Mouse (Mus musculus) embryonic facial prominence, embryonic 11.5 days (tissue): ENCODE data around the gene Rrnad1. TPM values are rescaled to one million over a fixed set of nuclear protein-coding genes. Genes with fewer than 3 reads are reported as not detected.

Experiments used
- ATAC-seq: fragments of 200-750 bp; cut with Nextera tagmentation; replicated peaks from 2 replicates; pipeline ENCODE4 v1.8.0; 2017; ENCODE audit warnings: low read depth; ENCODE audit not compliant: insufficient number of reproducible peaks, low FRiP score, low TSS enrichment
- DNase-seq: peaks from one replicate; pipeline ENCODE4 v3.0.0-alpha.2; 2015; ENCODE audit warnings: low spot score
- H3K27ac ChIP-seq: fragments of 300-500 bp; sonication (generic); replicated peaks from 2 replicates; pipeline ENCODE4 v1.5.1; 2014; ENCODE audit warnings: mild to moderate bottlenecking, low read depth, low read length, control low read depth
- H3K27me3 ChIP-seq: fragments of 300-500 bp; sonication (generic); 2 replicates; pipeline ENCODE4 v1.6.1; 2014; ENCODE audit warnings: mild to moderate bottlenecking, low read length, moderate library complexity, mixed read lengths; ENCODE audit not compliant: control insufficient read depth, insufficient read depth
- H3K36me3 ChIP-seq: fragments of 300-500 bp; sonication (generic); replicated peaks from 2 replicates; pipeline ENCODE4 v1.6.1; 2014; ENCODE audit warnings: low read depth, mild to moderate bottlenecking, low read length, moderate library complexity, mixed read lengths; ENCODE audit not compliant: control insufficient read depth, insufficient read depth
- H3K4me1 ChIP-seq: fragments of 300-500 bp; sonication (generic); 2 replicates; pipeline ENCODE4 v1.6.1; 2014; ENCODE audit warnings: low read length, mixed read lengths; ENCODE audit not compliant: control insufficient read depth, insufficient read depth
- H3K4me2 ChIP-seq: fragments of 300-500 bp; sonication (generic); 2 replicates; pipeline ENCODE4 v1.6.1; 2014; ENCODE audit warnings: low read depth, mild to moderate bottlenecking, control low read depth, low read length, moderate library complexity
- H3K4me3 ChIP-seq: fragments of 300-500 bp; sonication (generic); 2 replicates; pipeline ENCODE4 v1.5.1; 2014; ENCODE audit warnings: low read depth, low read length, control low read depth
- H3K9ac ChIP-seq: fragments of 300-500 bp; sonication (generic); replicated peaks from 2 replicates; pipeline ENCODE4 v1.6.1; 2014; ENCODE audit warnings: mild to moderate bottlenecking, control low read depth, low read length
- H3K9me3 ChIP-seq: fragments of 300-500 bp; sonication (generic); replicated peaks from 2 replicates; pipeline ENCODE4 v1.6.1; 2016; ENCODE audit warnings: mild to moderate bottlenecking, low read length, inconsistent platforms, mixed read lengths; ENCODE audit not compliant: control insufficient read depth
- WGBS: fragments of 180-500 bp; shearing (Covaris S2); extraction: QIAGEN DNeasy Blood & Tissue Kit; methylation state at CpG from one replicate; pipeline ENCODE4 v1.1.7; 2014; 5-methylcytosine and 5-hydroxymethylcytosine counted together
- polyA plus RNA-seq: library from polyadenylated mRNA; unstranded; fragments of >200 nt; fragmentation: Nextera tagmentation; extraction: Ambion mirVana; gene quantifications from 2 replicates; pipeline ENCODE4 v1.2.1, GENCODE M21; 2014

Rrnad1 gene
- polyA plus RNA-seq, 1 experiment from 2014 or later = 13.5 TPM

DNA sequence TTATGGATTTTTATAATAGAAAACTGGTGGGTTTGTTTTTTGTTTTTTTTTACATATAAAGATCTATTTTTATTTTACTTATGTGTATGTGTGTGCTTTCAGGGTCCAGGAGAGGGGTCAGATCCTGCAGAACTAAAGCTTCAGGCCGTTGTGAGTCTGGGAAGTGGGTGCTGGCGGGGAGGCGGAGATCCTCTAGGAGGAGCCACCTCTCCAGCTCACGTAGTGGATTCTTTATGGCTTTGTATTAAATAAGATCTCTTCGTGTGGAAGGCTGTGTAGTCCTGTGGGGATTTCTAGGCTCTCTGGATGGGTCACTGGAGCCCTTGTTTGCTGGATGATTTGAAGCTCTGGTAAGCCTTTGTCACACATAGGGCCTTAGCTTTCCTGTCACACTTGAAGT, 10.1 kb upstream of the Rrnad1 start:
- H3K9ac ChIP-seq = no peak overlapping the region
- DNase-seq = no peak
- no peak overlapping the region for H3K4me2 ChIP-seq
- WGBS = 69% methylated on average over 5 of the region's 5 CpGs
- H3K27ac ChIP-seq = no peak overlapping the region
- no peaks in the 10 kb centered on the region for H3K27me3 ChIP-seq
- no peak overlapping the region for H3K4me3 ChIP-seq
- H3K9me3 ChIP-seq = no peaks in the 10 kb centered on the region
- peaks cover 9% of the 10 kb centered on the region for H3K36me3 ChIP-seq
- ATAC-seq = no peak
- H3K4me1 ChIP-seq = peaks cover 12% of the 10 kb centered on the region

DNA sequence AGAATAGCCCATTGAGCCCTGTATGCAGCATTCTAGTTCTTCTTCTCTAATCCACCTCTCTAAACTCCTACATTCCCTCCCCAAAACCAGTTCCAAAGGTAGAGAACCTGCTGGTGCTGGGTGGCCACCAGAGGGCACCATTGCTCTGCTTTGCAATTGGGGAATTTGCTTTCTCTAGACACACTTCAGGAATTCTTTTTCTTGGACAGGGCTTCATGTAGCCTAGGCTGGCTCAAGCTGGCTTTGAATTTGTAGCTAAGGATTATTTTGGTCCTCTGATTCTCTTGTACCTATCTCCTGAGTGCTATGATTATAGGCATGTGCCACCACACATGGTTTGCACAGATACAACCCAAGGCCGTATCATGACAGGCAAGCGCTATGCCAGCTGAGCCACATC, 5.3 kb upstream of the Rrnad1 start:
- 94% methylated on average over 2 of the region's 2 CpGs for WGBS
- peak; percentile 92 for DNase-seq
- Histone ChIP-seq H3K9me3 (no peaks in the 10 kb centered on the region), H3K4me1 (no peaks in the 10 kb centered on the region), H3K4me3 (no peak overlapping the region), H3K36me3 (peaks cover 8% of the 10 kb centered on the region), H3K4me2 (no peak overlapping the region), H3K9ac (no peak overlapping the region), H3K27me3 (no peaks in the 10 kb centered on the region), H3K27ac (no peak overlapping the region)
- peak; percentile 32; the same call in 1 of the 2 replicates for ATAC-seq

DNA sequence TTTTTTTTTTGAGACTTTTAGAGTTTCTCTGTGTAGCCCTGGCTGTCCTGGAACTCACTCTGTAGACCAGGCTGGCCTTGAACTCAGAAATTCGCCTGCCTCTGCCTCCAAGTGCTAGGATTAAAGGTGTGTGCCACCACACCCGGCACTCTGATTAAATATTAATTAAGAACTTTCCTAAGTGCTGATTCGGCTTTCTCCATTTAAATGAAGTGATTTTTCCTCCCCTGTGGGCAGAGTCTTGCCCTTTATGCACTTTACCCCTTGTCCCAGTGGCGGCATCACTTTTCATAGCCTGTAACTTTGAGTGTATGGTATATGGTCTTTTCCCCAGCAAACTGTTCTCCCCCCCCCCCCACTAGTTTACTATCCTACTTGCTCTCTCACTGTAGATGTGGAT, 4.7 kb upstream of the Rrnad1 start:
- WGBS = 86% methylated on average over 4 of the region's 4 CpGs
- no peaks in the 10 kb centered on the region for H3K4me1 ChIP-seq

DNA sequence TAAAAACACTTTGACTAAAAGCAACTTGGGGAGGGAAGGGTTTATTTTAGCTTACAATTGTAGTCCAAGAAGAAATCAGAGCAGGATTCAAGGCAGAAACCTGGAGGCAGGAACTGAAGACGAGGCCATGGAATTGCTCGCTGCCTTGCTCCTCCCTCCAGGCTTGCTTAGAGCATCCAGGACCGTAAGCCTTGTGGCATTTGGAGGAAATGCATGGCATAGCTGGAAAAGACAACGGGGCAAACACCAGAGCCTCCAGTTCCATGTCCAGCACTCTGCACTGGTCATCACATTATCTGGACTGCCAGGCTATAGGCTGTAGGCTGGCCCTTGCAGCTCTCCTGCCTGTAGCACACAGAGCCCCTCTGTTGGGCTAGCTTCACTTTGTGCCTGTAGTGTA, 4.0 kb upstream of the Rrnad1 start:
- Histone ChIP-seq H3K4me3 (no peak overlapping the region), H3K36me3 (peaks cover 8% of the 10 kb centered on the region), H3K27me3 (no peaks in the 10 kb centered on the region), H3K9me3 (no peaks in the 10 kb centered on the region), H3K4me2 (no peak overlapping the region), H3K27ac (no peak overlapping the region), H3K4me1 (no peaks in the 10 kb centered on the region), H3K9ac (no peak overlapping the region)
- WGBS = 72% methylated on average over 4 of the region's 4 CpGs
- no peak for DNase-seq
- no peak for ATAC-seq

More for the DNA sequence above, 4.7 kb upstream of the Rrnad1 start:
- no peak overlapping the region for H3K4me3 ChIP-seq
- no peak overlapping the region for H3K9ac ChIP-seq
- no peak overlapping the region for H3K4me2 ChIP-seq
- no peaks in the 10 kb centered on the region for H3K9me3 ChIP-seq
- H3K27ac ChIP-seq = no peak overlapping the region
- no peaks in the 10 kb centered on the region for H3K27me3 ChIP-seq
- no peak for ATAC-seq
- no peak for DNase-seq
- H3K36me3 ChIP-seq = peaks cover 8% of the 10 kb centered on the region

DNA sequence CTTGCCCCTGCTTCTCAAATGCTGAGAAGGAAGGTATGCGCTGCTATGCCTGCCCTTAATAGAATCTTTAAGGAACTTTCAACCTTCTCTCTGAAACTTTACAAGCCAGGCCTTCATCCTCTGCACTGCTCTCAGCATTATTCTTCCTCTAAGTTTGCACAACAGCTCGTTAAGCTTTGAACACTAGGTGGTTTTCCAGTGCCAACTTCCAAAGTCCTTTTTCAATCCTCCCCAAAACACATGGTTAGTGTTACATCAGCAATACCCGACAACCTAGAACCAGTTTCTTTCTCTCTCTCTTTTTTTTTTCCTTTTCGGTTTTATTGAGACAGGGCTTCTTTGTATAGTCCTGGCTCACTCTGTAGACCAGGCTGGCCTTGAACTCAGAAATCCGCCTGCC, 3.5 kb upstream of the Rrnad1 start:
- DNase-seq (no peak), ATAC-seq (no peak)
- WGBS = 85% methylated on average over 5 of the region's 5 CpGs
- Histone ChIP-seq H3K4me3 (no peak overlapping the region), H3K9ac (no peak overlapping the region), H3K27me3 (no peaks in the 10 kb centered on the region), H3K27ac (no peak overlapping the region), H3K4me2 (no peak overlapping the region), H3K36me3 (peaks cover 4% of the 10 kb centered on the region), H3K4me1 (no peaks in the 10 kb centered on the region; the same call in 1 of the 2 replicates), H3K9me3 (no peaks in the 10 kb centered on the region)

DNA sequence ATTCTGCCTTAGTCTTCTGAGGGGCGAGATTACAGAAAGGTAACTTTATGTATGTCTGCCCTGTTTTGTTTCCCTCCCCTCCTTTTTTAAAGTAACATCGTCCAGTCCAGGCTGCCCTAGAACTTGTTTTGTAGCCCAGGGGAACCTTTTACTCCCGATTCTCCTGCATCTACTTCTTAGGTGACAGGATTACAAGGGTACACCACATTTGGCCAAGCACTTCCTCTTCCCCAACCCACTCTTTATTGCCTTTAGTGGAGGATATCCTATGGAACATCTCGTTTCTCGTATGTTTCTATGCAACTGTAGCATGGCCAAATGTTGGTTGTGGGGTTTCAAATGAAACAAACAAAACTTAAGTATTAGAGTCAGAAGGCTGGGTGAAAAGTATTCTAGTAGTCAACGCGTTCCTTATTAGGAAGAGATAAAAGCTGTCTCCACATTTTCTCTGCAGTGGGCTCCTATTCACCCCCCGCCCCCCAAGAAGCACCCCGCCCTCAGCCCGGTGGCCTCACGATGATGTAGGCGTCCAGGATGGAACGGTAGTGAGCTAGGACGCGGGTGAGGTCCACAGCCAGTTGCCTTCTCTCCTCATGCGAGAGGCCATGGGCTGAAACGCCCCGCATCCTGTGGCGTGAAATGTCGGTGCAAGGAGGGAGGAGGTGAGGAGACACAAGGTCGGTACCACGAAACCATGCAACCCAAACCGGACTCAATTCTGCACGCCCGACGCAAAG, 1.0 kb downstream of the Rrnad1 start:
- peaks cover 2% of the 10 kb centered on the region; the same call in 1 of the 2 replicates for H3K36me3 ChIP-seq
- peak overlapping the region; percentile 71 for H3K4me2 ChIP-seq
- no peaks in the 10 kb centered on the region; the same call in 1 of the 2 replicates for H3K4me1 ChIP-seq
- H3K27me3 ChIP-seq = no peaks in the 10 kb centered on the region
- ATAC-seq = peak; percentile 26; the same call in 1 of the 2 replicates
- H3K9me3 ChIP-seq = no peaks in the 10 kb centered on the region
- no peak for DNase-seq
- WGBS = 7% methylated on average over 26 of the region's 26 CpGs
- H3K27ac ChIP-seq = peak overlapping the region; percentile 86; the same call in 1 of the 2 replicates
- H3K4me3 ChIP-seq = peak overlapping the region; percentile 92
- H3K9ac ChIP-seq = peak overlapping the region; percentile 93

DNA sequence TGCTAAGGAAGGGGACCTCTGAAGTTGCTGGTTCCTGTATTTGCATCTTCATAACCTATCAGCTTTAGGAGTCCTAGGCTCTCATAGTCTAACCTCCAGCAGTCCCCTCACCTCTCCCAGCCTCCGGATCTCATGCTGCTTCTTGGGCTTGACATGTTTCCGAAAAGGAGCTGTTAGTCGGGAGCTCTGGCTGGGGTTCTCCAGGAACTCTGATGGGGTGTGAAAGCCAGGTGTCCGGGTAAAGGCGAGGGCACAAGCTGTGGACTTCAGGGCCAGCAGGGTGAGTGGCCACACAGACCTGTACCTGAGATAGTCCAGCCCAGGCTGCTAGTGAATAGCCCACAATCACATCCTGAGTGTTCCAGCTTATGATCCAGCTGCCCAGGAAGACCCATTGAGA, 3.1 kb downstream of the Rrnad1 start:
- Histone ChIP-seq H3K27me3 (no peaks in the 10 kb centered on the region), H3K4me3 (no peak overlapping the region), H3K4me1 (no peaks in the 10 kb centered on the region; the same call in 1 of the 2 replicates), H3K9ac (no peak overlapping the region), H3K4me2 (no peak overlapping the region), H3K36me3 (no peaks in the 10 kb centered on the region; the same call in none of the 2 replicates), H3K27ac (no peak overlapping the region), H3K9me3 (no peaks in the 10 kb centered on the region)
- no peak for DNase-seq
- 94% methylated on average over 5 of the region's 5 CpGs for WGBS
- ATAC-seq = no peak

DNA sequence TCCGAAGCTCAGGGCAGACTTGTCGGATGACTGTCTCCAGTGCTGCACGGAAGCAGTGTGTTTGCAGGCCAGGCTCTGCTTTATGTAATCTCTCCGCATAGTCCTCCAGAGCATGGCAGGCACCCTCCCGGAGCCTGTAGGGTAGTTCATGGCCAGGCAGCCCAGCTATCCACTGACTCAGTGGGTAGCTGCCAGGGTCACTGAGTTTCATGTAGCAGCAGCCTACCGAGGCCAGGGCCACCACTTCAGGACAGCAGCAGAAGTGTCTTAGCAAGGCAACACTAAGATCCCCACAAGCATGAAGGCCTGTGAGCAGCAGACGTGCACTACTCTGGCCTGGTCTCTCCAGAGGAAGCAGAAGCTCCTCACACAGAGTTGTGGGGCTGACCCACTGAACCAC, 5.5 kb downstream of the Rrnad1 start:
- H3K4me2 ChIP-seq = no peak overlapping the region
- H3K27me3 ChIP-seq = no peaks in the 10 kb centered on the region
- H3K27ac ChIP-seq = no peak overlapping the region
- WGBS = 89% methylated on average over 7 of the region's 7 CpGs
- ATAC-seq (no peak), DNase-seq (no peak)
- H3K36me3 ChIP-seq = no peaks in the 10 kb centered on the region; the same call in 1 of the 2 replicates
- no peak overlapping the region for H3K9ac ChIP-seq
- H3K4me1 ChIP-seq = no peaks in the 10 kb centered on the region; the same call in 1 of the 2 replicates
- H3K4me3 ChIP-seq = no peak overlapping the region
- H3K9me3 ChIP-seq = no peaks in the 10 kb centered on the region
